Mouse (Mus musculus) liver (tissue): ENCODE data around the gene Gif.

Source experiments
- DNase-seq: peaks from one replicate; pipeline ENCODE4 v3.0.0-alpha.2; 2020; ENCODE audit warnings: mixed read lengths

Gene Gif

DNA sequence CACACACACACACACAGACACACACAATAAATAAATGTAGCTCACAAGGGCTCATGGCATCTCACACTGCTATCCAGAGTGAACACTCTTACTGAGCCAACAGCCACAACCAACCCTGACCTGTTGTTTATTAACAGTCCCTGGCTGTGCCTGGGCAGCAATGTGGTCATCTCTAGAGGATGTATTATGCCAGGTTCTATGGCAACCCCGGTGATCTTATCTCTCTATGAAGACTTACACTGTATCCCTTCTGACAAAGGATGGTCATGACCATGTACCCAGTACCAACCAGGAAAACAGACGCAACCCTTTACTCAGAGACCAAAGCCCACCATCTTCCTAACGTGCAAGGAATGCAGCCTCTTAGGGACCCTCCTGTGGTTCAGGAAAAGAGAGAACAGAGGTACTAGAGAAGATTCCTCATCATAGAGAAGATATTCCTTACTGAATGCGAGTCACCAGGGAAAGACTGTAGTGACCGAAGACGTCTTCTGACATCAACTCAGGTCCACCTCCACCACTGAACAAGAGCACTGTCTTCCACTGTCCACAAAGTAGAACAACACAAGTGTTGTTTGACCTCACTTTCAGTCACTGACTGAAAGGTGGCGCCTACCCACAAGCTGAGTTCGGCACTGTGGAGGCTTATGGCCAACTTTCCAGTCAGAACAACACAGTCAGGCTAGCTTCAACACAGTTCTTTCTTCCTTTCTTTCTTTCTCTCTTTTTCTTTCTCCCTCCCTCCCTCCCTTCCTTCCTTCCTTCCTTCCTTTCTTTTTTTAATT is 53.4 kb downstream of the Gif start:
- no peak for DNase-seq

DNA sequence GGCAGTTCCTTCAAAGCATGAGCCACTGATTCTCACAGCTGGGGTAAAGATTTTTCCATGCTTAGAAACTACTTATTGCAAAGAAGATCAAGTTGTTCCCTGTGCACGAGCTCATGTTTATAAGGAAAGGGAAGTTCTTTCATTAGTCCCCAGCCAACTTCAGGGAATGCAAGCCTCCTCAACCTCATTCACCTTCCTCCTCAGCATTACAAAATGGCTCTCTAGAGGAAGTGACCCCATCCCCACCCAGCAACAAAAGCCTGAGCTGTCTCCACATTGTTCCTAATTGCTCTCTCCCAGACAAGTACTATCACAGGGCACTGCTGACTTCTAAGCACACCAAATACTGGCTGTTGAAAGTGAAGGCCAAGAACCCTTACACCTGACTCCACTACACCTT is 57.1 kb downstream of the Gif start:
- DNase-seq: no peak

DNA sequence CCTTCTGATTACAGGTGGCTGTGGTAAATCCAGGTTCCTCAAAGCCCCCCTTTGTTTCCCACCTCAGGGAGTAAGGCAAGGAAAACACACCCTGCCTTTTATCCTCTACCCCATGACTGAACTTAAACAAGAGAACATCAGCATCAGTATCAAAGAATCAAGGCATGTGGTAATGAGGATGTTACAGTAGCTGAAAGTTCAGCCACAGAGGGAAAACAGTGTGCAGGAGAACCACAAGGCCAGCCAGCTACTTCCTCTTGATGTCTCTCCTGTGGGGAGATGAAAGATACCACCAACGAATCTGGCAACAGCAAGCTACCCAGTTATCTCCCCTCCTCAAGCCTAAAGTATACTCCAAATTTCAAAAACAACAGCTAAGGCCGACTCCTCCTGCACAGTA is 59.9 kb downstream of the Gif start:
- no peak for DNase-seq

DNA sequence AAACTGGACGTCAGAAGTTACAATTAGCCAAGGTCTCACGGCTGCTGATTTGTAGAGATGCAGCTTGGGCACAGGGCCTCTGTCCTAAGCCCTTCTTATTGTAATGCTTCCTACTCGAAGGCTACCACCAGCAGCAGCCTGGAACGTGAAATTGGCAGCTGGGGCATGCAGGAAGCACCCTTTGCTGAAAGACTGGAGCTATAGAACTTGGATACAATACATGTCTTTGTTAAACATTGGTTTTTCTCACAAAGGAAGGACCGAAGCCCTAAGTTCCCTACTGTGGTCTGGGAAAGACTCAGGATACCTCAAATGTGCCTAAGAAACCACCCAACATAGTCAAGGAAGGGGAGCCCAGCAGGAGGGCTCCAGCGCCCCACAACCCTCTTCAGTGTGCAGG is 60.5 kb downstream of the Gif start:
- no peak for DNase-seq

DNA sequence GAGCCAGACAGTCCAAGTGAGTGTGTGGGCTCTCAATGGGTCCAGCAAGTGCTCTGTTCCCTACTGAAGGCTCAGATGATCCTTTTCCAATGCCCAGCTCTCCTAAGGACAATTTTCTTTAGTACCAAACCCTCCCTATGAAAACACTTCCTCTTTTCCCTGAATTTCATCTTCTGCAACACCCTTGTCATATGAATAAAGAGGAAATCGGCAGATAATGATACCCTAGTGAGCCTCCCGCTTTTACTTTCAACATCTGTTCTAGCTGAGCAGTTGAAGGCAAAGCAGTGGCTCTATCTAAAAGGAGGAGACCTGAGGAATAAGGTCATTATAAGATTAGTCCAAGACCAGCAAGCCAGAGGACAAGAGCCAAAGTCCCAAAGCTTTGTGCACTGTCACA is 61.1 kb downstream of the Gif start:
- DNase-seq: no peak

DNA sequence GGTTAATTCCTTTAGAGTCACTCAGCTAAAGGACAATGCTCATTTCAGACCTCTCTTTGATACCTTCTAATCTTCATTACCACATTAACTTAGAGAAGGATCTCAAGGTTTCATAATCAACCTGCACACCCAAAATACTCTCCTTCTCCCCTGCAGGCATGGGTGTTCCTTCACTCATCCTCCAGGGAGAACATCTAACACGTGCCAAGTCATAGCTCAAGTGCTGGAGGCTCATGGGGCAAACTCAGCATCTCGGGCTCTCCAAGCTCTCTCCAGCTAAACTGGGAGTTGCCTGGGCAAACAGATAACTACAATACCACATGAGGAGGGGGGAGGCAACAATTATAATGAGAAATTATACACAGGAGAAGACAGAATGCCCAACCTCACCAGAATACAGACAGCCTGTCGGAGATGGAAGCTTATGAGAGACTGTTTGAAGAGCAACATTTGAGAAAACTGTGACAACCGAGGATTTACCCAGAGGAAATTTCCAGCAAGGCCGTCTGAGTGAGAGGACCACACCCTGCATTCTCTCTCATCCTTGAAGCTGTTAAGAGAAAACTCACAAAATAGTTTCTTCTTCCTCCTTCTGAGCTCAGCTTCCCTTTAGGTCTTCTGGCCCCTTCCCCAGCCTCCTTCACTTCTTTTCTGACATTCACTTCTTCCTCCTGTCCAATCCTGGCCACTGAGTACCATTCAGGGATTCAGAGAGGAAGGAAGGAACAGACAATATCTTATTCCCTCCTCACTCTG is 62.8 kb downstream of the Gif start:
- DNase-seq: no peak

DNA sequence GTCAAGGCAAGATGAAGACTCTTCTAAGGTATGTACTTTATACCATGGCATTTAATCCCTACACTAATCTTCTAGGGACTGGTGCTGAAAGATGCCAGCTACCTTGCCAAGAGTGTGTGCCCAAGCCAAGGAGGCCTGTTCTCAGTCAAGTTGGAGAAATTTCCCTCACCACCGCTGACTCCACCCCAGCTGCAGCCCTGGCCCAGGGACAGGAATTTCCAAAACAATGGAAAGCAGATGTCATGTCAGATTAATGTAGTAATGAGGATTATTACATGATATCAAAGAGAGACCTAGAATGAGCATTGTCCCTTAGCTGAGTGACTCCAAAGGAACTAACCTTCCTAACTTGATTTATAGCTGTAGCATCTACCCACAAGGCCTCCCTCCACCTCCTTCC is 63.5 kb downstream of the Gif start:
- DNase-seq: no peak

DNA sequence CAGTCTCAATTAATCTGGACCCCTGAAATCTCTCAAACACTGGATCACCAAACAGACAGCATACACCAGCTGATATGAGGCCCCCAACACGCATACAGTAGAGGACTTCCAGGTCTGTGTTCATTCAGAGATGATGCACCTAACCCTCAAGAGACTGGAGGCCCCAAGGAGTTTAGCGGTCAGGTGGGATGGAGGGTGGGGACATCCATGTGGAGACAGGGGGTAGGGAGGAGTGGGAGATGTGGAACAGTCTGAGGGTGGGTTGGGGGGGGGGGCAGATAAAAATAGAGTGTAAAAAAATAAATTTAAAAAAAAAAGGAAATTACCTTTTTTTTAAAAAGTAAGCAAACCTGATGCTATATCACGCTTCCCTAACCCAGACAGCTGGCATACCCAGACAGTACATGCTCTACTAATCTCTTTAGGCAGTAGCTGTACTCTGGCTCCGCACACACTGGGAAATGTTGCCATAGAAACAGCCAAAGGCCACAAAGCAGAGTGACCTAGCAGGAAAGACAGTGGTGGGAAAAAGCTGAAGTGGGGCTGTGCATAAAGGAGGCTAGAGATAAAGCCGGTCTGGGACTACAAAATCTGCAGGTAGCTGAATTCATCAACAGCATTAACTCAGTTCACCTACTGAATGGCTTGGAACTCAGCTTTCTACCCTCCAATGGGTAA is 64.5 kb downstream of the Gif start:
- peak; percentile 12 for DNase-seq
